Mouse (Mus musculus) embryonic facial prominence, embryonic 14.5 days (tissue): ENCODE results near the gene Bspry. TPM values are rescaled to one million over a fixed set of nuclear protein-coding genes. Genes with fewer than 3 reads are reported as not detected.

Experiments
- ATAC-seq: fragments of 200-750 bp; cut with Nextera tagmentation; 2 replicates; pipeline ENCODE4 v1.8.0; 2017; ENCODE audit warnings: low read depth, moderate number of reproducible peaks, moderate TSS enrichment
- DNase-seq: peaks from one replicate; pipeline ENCODE4 v3.0.0-alpha.2; 2015; ENCODE audit warnings: low spot score
- H3K27ac ChIP-seq: fragments of 300-500 bp; sonication (generic); replicated peaks from 2 replicates; pipeline ENCODE4 v1.5.1; 2014; ENCODE audit warnings: low read depth, mild to moderate bottlenecking, low read length, moderate library complexity
- H3K27me3 ChIP-seq: fragments of 300-500 bp; sonication (generic); replicated peaks from 2 replicates; pipeline ENCODE4 v1.6.1; 2014; ENCODE audit warnings: low read length; ENCODE audit not compliant: control insufficient read depth, insufficient read depth
- H3K36me3 ChIP-seq: fragments of 300-500 bp; sonication (generic); 2 replicates; pipeline ENCODE4 v1.6.1; 2014; ENCODE audit warnings: low read length, mixed read lengths; ENCODE audit not compliant: control insufficient read depth, insufficient read depth
- H3K4me1 ChIP-seq: fragments of 300-500 bp; sonication (generic); 2 replicates; pipeline ENCODE4 v1.6.1; 2014; ENCODE audit warnings: antibody characterized with exemption, low read length; ENCODE audit not compliant: control insufficient read depth, insufficient read depth
- H3K4me2 ChIP-seq: fragments of 300-500 bp; sonication (generic); 2 replicates; pipeline ENCODE4 v1.6.1; 2014; ENCODE audit warnings: low read depth, mild to moderate bottlenecking, low read length, moderate library complexity, mixed read lengths
- H3K4me3 ChIP-seq: fragments of 300-500 bp; sonication (generic); 2 replicates; pipeline ENCODE4 v1.5.1; 2014; ENCODE audit warnings: low read depth, mild to moderate bottlenecking, low read length
- H3K9ac ChIP-seq: fragments of 300-500 bp; sonication (generic); 2 replicates; pipeline ENCODE4 v1.6.1; 2014; ENCODE audit warnings: low read depth, mild to moderate bottlenecking, low read length, moderate library complexity, mixed read lengths
- H3K9me3 ChIP-seq: fragments of 300-500 bp; sonication (generic); 2 replicates; pipeline ENCODE4 v1.6.1; 2016; ENCODE audit warnings: low read length; ENCODE audit not compliant: control insufficient read depth
- WGBS: fragments of 180-500 bp; shearing (Covaris S2); extraction: QIAGEN DNeasy Blood & Tissue Kit; methylation state at CpG from one replicate; pipeline ENCODE4 v1.1.7; 2014; 5-methylcytosine and 5-hydroxymethylcytosine counted together
- polyA plus RNA-seq: library from polyadenylated mRNA; unstranded; fragments of >200 nt; fragmentation: Nextera tagmentation; extraction: Ambion mirVana; gene quantifications from 2 replicates; pipeline ENCODE4 v1.2.1, GENCODE M21; 2014

Bspry gene
- polyA plus RNA-seq, result 8.1 and 8.7 TPM in 2 replicates

GRCm38 (mm10) chr4:62479937-62480708 lies at the start of gene Bspry:
Bspry (plus strand) TSS chr4:62480053.
- Histone ChIP-seq H3K4me3 (peak within 1 kb of the TSS; percentile 48), H3K36me3 (no peaks in the 10 kb centered on the region), H3K9ac (peak within 1 kb of the TSS; percentile 48), H3K9me3 (no peaks in the 10 kb centered on the region), H3K27me3 (peaks cover 7% of the 10 kb centered on the region), H3K4me1 (peaks cover 5% of the 10 kb centered on the region; the same call in 1 of the 2 replicates), H3K27ac (no peak within 1 kb of the TSS), H3K4me2 (peak within 1 kb of the TSS; percentile 92)
- under 1% methylated on average over 31 of the region's 71 CpGs for WGBS
- ATAC-seq, result peak; percentile 85
- DNase-seq, result peak; percentile 45

DNA sequence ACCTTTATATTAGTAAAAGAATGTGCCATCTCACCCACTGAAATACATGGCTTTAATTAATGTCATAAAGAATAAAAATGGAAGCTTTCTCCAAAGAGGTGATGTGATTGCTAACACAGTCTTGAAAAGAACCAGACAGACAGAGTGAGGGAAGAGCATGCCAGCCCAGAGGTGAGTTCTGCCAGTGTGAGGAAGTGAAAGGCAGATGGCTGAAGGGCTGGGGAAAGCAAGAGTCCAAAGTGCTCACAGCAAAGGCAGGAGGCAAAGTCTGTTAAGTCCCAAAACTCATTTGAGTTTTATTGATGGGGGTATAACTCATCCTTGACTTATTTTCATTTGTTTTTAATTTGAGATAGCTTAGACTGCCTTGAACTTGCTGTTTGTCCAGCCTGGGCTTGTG lies 49.2 kb upstream of the Bspry start:
- DNase-seq, result no peak
- Histone ChIP-seq H3K4me3 (no peak overlapping the region), H3K4me1 (no peaks in the 10 kb centered on the region), H3K36me3 (peaks cover 8% of the 10 kb centered on the region), H3K27ac (no peak overlapping the region), H3K9me3 (no peaks in the 10 kb centered on the region), H3K4me2 (no peak overlapping the region), H3K27me3 (no peaks in the 10 kb centered on the region), H3K9ac (no peak overlapping the region)
- no peak for ATAC-seq

DNA sequence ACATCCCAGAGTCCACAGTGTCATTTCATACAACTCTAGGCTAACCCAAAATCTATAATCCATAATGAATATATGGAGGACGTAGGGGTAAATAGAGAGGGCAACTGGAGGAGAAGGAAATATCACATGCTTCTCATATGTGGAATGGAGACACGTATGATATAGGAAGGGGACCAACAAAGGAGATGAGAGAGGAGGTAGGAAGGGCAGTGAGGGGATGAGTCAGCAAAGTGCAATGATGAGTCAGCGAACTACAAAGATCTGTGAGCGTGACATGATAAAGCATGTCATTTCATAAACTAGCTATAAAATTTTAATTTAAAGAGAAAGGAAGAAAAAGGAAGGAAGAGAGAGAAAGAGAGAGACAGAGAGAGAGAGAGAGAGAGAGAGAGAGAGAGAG lies 48.3 kb upstream of the Bspry start:
- Histone ChIP-seq H3K9me3 (no peaks in the 10 kb centered on the region), H3K9ac (no peak overlapping the region), H3K36me3 (0 out of 2 replicates have a peak, but pooled peaks cover under 1% of the 10 kb centered on the region), H3K4me2 (no peak overlapping the region), H3K27ac (no peak overlapping the region), H3K4me1 (no peaks in the 10 kb centered on the region), H3K27me3 (no peaks in the 10 kb centered on the region), H3K4me3 (no peak overlapping the region)
- DNase-seq, result no peak
- no peak for ATAC-seq
- 71% methylated on average over 4 of the region's 4 CpGs for WGBS

DNA sequence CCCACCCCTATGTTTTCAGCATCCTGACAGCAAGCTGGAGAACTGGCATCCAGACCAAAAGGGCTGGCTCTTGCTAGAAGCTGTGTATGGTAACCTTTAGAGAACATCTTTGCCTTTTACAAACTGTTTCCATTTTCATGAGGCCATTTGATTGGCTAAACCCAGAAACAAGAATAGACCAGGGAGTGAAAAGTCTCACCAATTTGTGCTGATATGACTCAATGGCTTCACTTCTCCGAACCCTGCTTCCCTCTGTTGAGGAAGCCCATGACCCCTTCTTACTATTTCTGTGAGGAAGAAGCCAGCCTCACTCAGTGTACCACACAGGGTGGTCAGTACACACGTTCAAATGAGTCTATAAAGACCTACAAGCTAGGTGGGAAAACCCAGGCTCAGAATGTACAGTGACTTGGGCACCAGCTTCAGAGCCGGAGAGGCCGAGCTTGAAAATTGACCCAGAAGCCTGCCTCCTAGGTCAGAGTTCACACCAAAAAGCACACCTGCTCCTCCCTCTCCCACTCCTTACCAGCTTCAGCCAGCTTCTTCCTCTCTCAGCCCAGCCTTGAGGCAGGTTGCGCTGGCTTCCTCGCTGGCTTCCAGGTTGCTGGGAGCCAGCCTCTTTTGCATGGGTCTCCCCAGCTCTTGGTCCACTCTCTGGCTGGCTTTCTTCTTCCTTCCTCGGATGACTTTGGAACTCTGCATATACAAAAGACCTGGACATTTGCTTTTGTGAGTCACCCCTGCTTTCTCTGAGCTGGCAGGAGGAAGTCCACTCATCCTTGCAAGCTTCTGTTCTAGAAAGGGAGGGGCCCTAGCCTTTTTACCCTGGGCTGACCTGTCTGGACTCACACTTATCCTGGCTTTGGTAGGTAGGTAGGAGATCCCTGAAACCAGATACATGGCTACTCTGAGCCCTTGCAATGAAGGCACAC lies 45.6 kb upstream of the Bspry start:
- H3K27me3 ChIP-seq, result no peaks in the 10 kb centered on the region
- no peaks in the 10 kb centered on the region for H3K36me3 ChIP-seq
- no peak overlapping the region for H3K4me2 ChIP-seq
- no peak overlapping the region for H3K27ac ChIP-seq
- DNase-seq, result no peak
- H3K9ac ChIP-seq, result no peak overlapping the region
- no peak overlapping the region for H3K4me3 ChIP-seq
- H3K9me3 ChIP-seq, result no peaks in the 10 kb centered on the region
- no peak for ATAC-seq
- WGBS, result 63% methylated on average over 6 of the region's 7 CpGs
- H3K4me1 ChIP-seq, result no peaks in the 10 kb centered on the region

GRCm38 (mm10) chr4:62435081-62435480 lies 44.8 kb upstream of the Bspry start, which contains the start of gene Rnf183:
Rnf183 (minus strand) TSS chr4:62435252.
- H3K4me3 ChIP-seq, result no peak within 1 kb of the TSS
- H3K27ac ChIP-seq, result no peak within 1 kb of the TSS
- WGBS, result 80% methylated on average over 6 of the region's 6 CpGs
- no peak within 1 kb of the TSS for H3K9ac ChIP-seq
- ATAC-seq (no peak), DNase-seq (no peak)
- H3K27me3 ChIP-seq, result no peaks in the 10 kb centered on the region
- no peaks in the 10 kb centered on the region for H3K36me3 ChIP-seq
- H3K9me3 ChIP-seq, result no peaks in the 10 kb centered on the region
- no peaks in the 10 kb centered on the region for H3K4me1 ChIP-seq
- no peak within 1 kb of the TSS for H3K4me2 ChIP-seq

DNA sequence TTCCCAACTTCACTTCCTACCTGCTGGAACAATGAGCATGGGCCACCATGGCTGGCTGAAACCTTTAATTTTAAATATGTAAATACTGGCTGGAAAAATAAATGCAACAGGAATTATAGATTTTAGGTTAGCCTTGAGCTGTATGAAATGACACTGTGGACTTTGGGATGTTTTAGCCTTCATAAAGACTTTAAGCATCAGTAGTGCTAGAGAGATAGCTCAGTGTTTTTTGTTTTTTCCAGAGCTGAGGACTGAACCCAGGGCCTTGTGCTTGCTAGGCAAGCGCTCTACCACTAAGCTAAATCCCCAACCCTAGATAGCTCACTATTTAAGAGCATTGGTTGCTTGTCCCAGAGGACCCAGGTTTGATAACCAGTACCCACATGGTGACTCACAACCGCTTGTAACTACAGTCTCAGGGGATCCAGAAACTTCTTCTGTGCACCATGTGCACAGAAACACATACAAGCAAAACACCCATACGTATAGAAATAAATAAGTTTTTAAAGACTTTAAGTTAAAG lies 42.5 kb upstream of the Bspry start:
- ATAC-seq (no peak), DNase-seq (no peak)
- Histone ChIP-seq H3K36me3 (no peaks in the 10 kb centered on the region), H3K27me3 (no peaks in the 10 kb centered on the region), H3K4me3 (no peak overlapping the region), H3K4me2 (no peak overlapping the region), H3K9ac (no peak overlapping the region), H3K4me1 (no peaks in the 10 kb centered on the region), H3K9me3 (no peaks in the 10 kb centered on the region), H3K27ac (no peak overlapping the region)
- 87% methylated on average over 3 of the region's 3 CpGs for WGBS

- no peak overlapping the region for H3K9ac ChIP-seq
- DNase-seq (no peak), ATAC-seq (no peak)
- no peaks in the 10 kb centered on the region for H3K27me3 ChIP-seq
- no peaks in the 10 kb centered on the region for H3K36me3 ChIP-seq
- H3K9me3 ChIP-seq, result no peaks in the 10 kb centered on the region
- no peak overlapping the region for H3K4me2 ChIP-seq
- H3K4me3 ChIP-seq, result no peak overlapping the region
- 75% methylated on average over 7 of the region's 7 CpGs for WGBS
- no peak overlapping the region for H3K27ac ChIP-seq
- no peaks in the 10 kb centered on the region for H3K4me1 ChIP-seq
Measured at GRCm38 (mm10) chr4:62437871-62438270, 42.0 kb upstream of the Bspry start.

GRCm38 (mm10) chr4:62439793-62440192 lies 40.1 kb upstream of the Bspry start:
- Histone ChIP-seq H3K9me3 (no peaks in the 10 kb centered on the region), H3K36me3 (no peaks in the 10 kb centered on the region), H3K4me1 (no peaks in the 10 kb centered on the region), H3K4me2 (no peak overlapping the region), H3K27ac (no peak overlapping the region), H3K9ac (no peak overlapping the region), H3K4me3 (no peak overlapping the region), H3K27me3 (no peaks in the 10 kb centered on the region)
- DNase-seq (no peak), ATAC-seq (no peak)
- 60% methylated on average over 4 of the region's 4 CpGs for WGBS
